Mouse (Mus musculus) forebrain, postnatal 0 days (tissue): ENCODE measurements around the gene Ttc30a1. TPM values are rescaled to one million over a fixed set of nuclear protein-coding genes. Genes with fewer than 3 reads are reported as not detected.
A peak's percentile ranks its signal among the peaks of the same experiment; 100 is the strongest.
"Not testable (repeated sequence)": the region's sequence is repeated elsewhere in the genome, so short reads cannot be mapped to it uniquely, and the experiment has no call there.

Source experiments
- ATAC-seq: fragments of 200-750 bp; cut with Nextera tagmentation; 2 replicates; pipeline ENCODE4 v1.8.0; 2017; ENCODE audit warnings: mild to moderate bottlenecking, moderate library complexity
- DNase-seq: peaks from one replicate; pipeline ENCODE4 v3.0.0-alpha.2; 2015
- H3K27ac ChIP-seq: fragments of 300-500 bp; sonication (generic); 2 replicates; pipeline ENCODE4 v1.5.1; 2014; ENCODE audit warnings: low read depth, mild to moderate bottlenecking, antibody characterized with exemption, low read length, moderate library complexity, mixed read lengths
- H3K27me3 ChIP-seq: fragments of 300-500 bp; sonication (generic); 2 replicates; pipeline ENCODE4 v1.6.1; 2014; ENCODE audit warnings: mild to moderate bottlenecking, low read length, mixed read lengths; ENCODE audit not compliant: insufficient read depth
- H3K36me3 ChIP-seq: fragments of 300-500 bp; sonication (generic); 2 replicates; pipeline ENCODE4 v1.6.1; 2014; ENCODE audit warnings: mild to moderate bottlenecking, moderate library complexity; ENCODE audit not compliant: insufficient read depth
- H3K4me1 ChIP-seq: fragments of 300-500 bp; sonication (generic); 2 replicates; pipeline ENCODE4 v1.6.1; 2014; ENCODE audit warnings: antibody characterized with exemption; ENCODE audit not compliant: insufficient read depth
- H3K4me2 ChIP-seq: fragments of 300-500 bp; sonication (generic); 2 replicates; pipeline ENCODE4 v1.6.1; 2014; ENCODE audit warnings: low read depth, mild to moderate bottlenecking, moderate library complexity
- H3K4me3 ChIP-seq: fragments of 300-500 bp; sonication (generic); 2 replicates; pipeline ENCODE4 v1.5.1; 2014; ENCODE audit warnings: low read depth, low read length, mixed read lengths
- H3K9ac ChIP-seq: fragments of 300-500 bp; sonication (generic); 2 replicates; pipeline ENCODE4 v1.6.1; 2014; ENCODE audit warnings: mild to moderate bottlenecking
- H3K9me3 ChIP-seq: fragments of 300-500 bp; sonication (generic); 2 replicates; pipeline ENCODE4 v1.6.1; 2016; ENCODE audit warnings: low read length
- CTCF ChIP-seq: sonication (generic); IDR thresholded peaks from 2 replicates; pipeline ENCODE4 v1.5.1; 2016; ENCODE audit warnings: antibody characterized with exemption, control low read depth, low read depth
- WGBS: fragments of 180-500 bp; shearing (Covaris S2); extraction: QIAGEN DNeasy Blood & Tissue Kit; methylation state at CpG from one replicate; pipeline ENCODE4 v1.1.7; 2014; 5-methylcytosine and 5-hydroxymethylcytosine counted together
- polyA plus RNA-seq: library from polyadenylated mRNA; unstranded; fragments of >200 nt; fragmentation: Nextera tagmentation; extraction: Ambion mirVana; gene quantifications from 2 replicates; pipeline ENCODE4 v1.2.1, GENCODE M21; 2015
- total RNA-seq: library from RNA; depleted of rRNA; stranded (reverse); fragments of >200 nt; gene quantifications from 2 replicates; pipeline ENCODE4 v1.2.3, GENCODE M21; 2014

The Ttc30a1 gene
- total and polyA plus RNA-seq, 2 experiments from 2014 or later, result 4.8 to 10.9 TPM

- no peak overlapping the region for H3K4me3 ChIP-seq
- ATAC-seq, result peak; percentile 65
- 2% methylated on average over 2 of the region's 2 CpGs for WGBS
- H3K4me1 ChIP-seq, result peaks cover 17% of the 10 kb centered on the region; the same call in 1 of the 2 replicates
- H3K9me3 ChIP-seq, result no peaks in the 10 kb centered on the region
- no peaks in the 10 kb centered on the region for H3K27me3 ChIP-seq
- TF ChIP-seq CTCF, result peak; percentile 100
- no peaks in the 10 kb centered on the region for H3K36me3 ChIP-seq
- no peak overlapping the region for H3K27ac ChIP-seq
- H3K4me2 ChIP-seq, result 0 out of 2 replicates have a peak overlapping the region, but pooled peaks have one; percentile 4
- no peak overlapping the region for H3K9ac ChIP-seq
- DNase-seq, result peak; percentile 88
Measured at GRCm38 (mm10) chr2:75985124-75985523, 3.4 kb upstream of the Ttc30a1 start.

GRCm38 (mm10) chr2:75983847-75984246 lies 2.1 kb upstream of the Ttc30a1 start:
- no peaks in the 10 kb centered on the region for H3K36me3 ChIP-seq
- H3K9ac ChIP-seq, result no peak overlapping the region
- peaks cover 15% of the 10 kb centered on the region; the same call in 1 of the 2 replicates for H3K4me1 ChIP-seq
- no peaks in the 10 kb centered on the region for H3K27me3 ChIP-seq
- DNase-seq (no peak), ATAC-seq (no peak)
- H3K4me2 ChIP-seq, result no peak overlapping the region
- no peaks in the 10 kb centered on the region for H3K9me3 ChIP-seq
- H3K27ac ChIP-seq, result no peak overlapping the region
- no peak overlapping the region for H3K4me3 ChIP-seq
- 89% methylated on average over 3 of the region's 3 CpGs for WGBS
- no peak for TF ChIP-seq CTCF

- Histone ChIP-seq H3K9me3 (no peaks in the 10 kb centered on the region), H3K27ac (no peak overlapping the region), H3K4me1 (peaks cover 8% of the 10 kb centered on the region; the same call in 1 of the 2 replicates), H3K27me3 (no peaks in the 10 kb centered on the region), H3K36me3 (no peaks in the 10 kb centered on the region), H3K4me2 (no peak overlapping the region), H3K4me3 (no peak overlapping the region), H3K9ac (no peak overlapping the region)
- ATAC-seq (no peak), DNase-seq (no peak)
- 93% methylated on average over 3 of the region's 3 CpGs for WGBS
- TF ChIP-seq CTCF, result no peak
Measured at GRCm38 (mm10) chr2:75983091-75983490, 1.3 kb upstream of the Ttc30a1 start.

GRCm38 (mm10) chr2:75982626-75983025 lies 859 bp upstream of the Ttc30a1 start:
- no peaks in the 10 kb centered on the region for H3K36me3 ChIP-seq
- DNase-seq, result no peak
- H3K9ac ChIP-seq, result no peak overlapping the region
- no peaks in the 10 kb centered on the region for H3K9me3 ChIP-seq
- 0 out of 2 replicates have a peak, but pooled peaks cover 3% of the 10 kb centered on the region for H3K4me1 ChIP-seq
- WGBS, result 95% methylated on average over 4 of the region's 4 CpGs
- H3K27me3 ChIP-seq, result no peaks in the 10 kb centered on the region
- H3K27ac ChIP-seq, result no peak overlapping the region
- H3K4me2 ChIP-seq, result no peak overlapping the region
- no peak overlapping the region for H3K4me3 ChIP-seq
- 0 out of 2 replicates have a peak, but pooled peaks have one; percentile 8 for TF ChIP-seq CTCF
- ATAC-seq, result no peak

- Histone ChIP-seq H3K4me3 (peak overlapping the region; percentile 50; the same call in 1 of the 2 replicates), H3K4me2 (peak overlapping the region; percentile 60)
- DNase-seq, H3K27ac ChIP-seq, H3K27me3 ChIP-seq, H3K36me3 ChIP-seq, ATAC-seq, H3K4me1 ChIP-seq, H3K9ac ChIP-seq, H3K9me3 ChIP-seq: not testable (repeated sequence)
- 96% methylated on average over 13 of the region's 13 CpGs for WGBS
Measured at GRCm38 (mm10) chr2:75980933-75981439, 781 bp downstream of the Ttc30a1 start.

GRCm38 (mm10) chr2:75977752-75978368 lies 3.9 kb downstream of the Ttc30a1 start, which contains the start of gene Ttc30a2:
TSS of gene Ttc30a2 (minus strand) at chr2:75978170.
- not testable (repeated sequence) for H3K27me3 ChIP-seq, H3K36me3 ChIP-seq, H3K9ac ChIP-seq, H3K4me1 ChIP-seq, H3K27ac ChIP-seq, H3K4me2 ChIP-seq, H3K9me3 ChIP-seq, H3K4me3 ChIP-seq
- 31% methylated on average over 20 of the region's 24 CpGs for WGBS
- DNase-seq, result peak; percentile 53
- peak; percentile 34; the same call in 1 of the 2 replicates for ATAC-seq

- not testable (repeated sequence) for H3K9me3 ChIP-seq, H3K27ac ChIP-seq, H3K4me1 ChIP-seq, H3K4me3 ChIP-seq, H3K36me3 ChIP-seq, DNase-seq, ATAC-seq, H3K9ac ChIP-seq, H3K4me2 ChIP-seq, H3K27me3 ChIP-seq
- 95% methylated on average over 2 of the region's 2 CpGs for WGBS
Measured at GRCm38 (mm10) chr2:75976070-75976469, 5.7 kb downstream of the Ttc30a1 start.
